Mouse (Mus musculus) limb, embryonic 13.5 days (tissue): ENCODE data around the gene Retsat. TPM values are rescaled to one million over a fixed set of nuclear protein-coding genes. Genes with fewer than 3 reads are reported as not detected.

Experiments used
- ATAC-seq: fragments of 200-750 bp; cut with Nextera tagmentation; 2 replicates; pipeline ENCODE4 v1.8.0; 2017; ENCODE audit warnings: low read depth, moderate number of reproducible peaks, moderate TSS enrichment; ENCODE audit not compliant: low FRiP score
- H3K27ac ChIP-seq: fragments of 300-500 bp; sonication (generic); 2 replicates; pipeline ENCODE4 v1.5.1; 2015; ENCODE audit warnings: inconsistent platforms, mild to moderate bottlenecking, moderate library complexity
- H3K27me3 ChIP-seq: fragments of 300-500 bp; sonication (generic); 2 replicates; pipeline ENCODE4 v1.6.1; 2015; ENCODE audit warnings: mild to moderate bottlenecking, inconsistent platforms
- H3K36me3 ChIP-seq: fragments of 300-500 bp; sonication (generic); 2 replicates; pipeline ENCODE4 v1.6.1; 2015; ENCODE audit warnings: inconsistent platforms, mild to moderate bottlenecking, moderate library complexity
- H3K4me1 ChIP-seq: fragments of 300-500 bp; sonication (generic); 2 replicates; pipeline ENCODE4 v1.6.1; 2015; ENCODE audit warnings: inconsistent platforms
- H3K4me2 ChIP-seq: fragments of 300-500 bp; sonication (generic); replicated peaks from 2 replicates; pipeline ENCODE4 v1.6.1; 2015; ENCODE audit warnings: inconsistent platforms, mild to moderate bottlenecking, moderate library complexity
- H3K4me3 ChIP-seq: fragments of 300-500 bp; sonication (generic); 2 replicates; pipeline ENCODE4 v1.5.1; 2015; ENCODE audit warnings: moderate library complexity, mild to moderate bottlenecking, inconsistent platforms
- H3K9ac ChIP-seq: fragments of 300-500 bp; sonication (generic); 2 replicates; pipeline ENCODE4 v1.6.1; 2015; ENCODE audit warnings: mild to moderate bottlenecking, inconsistent platforms
- H3K9me3 ChIP-seq: fragments of 300-500 bp; sonication (generic); 2 replicates; pipeline ENCODE4 v1.6.1; 2016; ENCODE audit warnings: inconsistent platforms
- WGBS: fragments of 180-500 bp; shearing (Covaris S2); methylation state at CpG from one replicate; pipeline ENCODE4 v1.1.7; 2015; 5-methylcytosine and 5-hydroxymethylcytosine counted together
- polyA plus RNA-seq: library from polyadenylated mRNA; unstranded; fragments of >200 nt; fragmentation: Nextera tagmentation; extraction: Ambion mirVana; gene quantifications from 2 replicates; pipeline ENCODE4 v1.2.1, GENCODE M21; 2015

Gene Retsat
- polyA plus RNA-seq, 1 experiment from 2014 or later, result 15.1 TPM

- Histone ChIP-seq H3K9me3 (no peaks in the 10 kb centered on the region), H3K4me1 (peaks cover 33% of the 10 kb centered on the region), H3K27ac (no peak overlapping the region), H3K36me3 (peaks cover 31% of the 10 kb centered on the region), H3K4me2 (peak overlapping the region; percentile 97), H3K4me3 (peak overlapping the region; percentile 84), H3K27me3 (no peaks in the 10 kb centered on the region), H3K9ac (peak overlapping the region; percentile 84)
- no peak for ATAC-seq
- WGBS, result 27% methylated on average over 25 of the region's 25 CpGs
Observed at GRCm38 (mm10) chr6:72615561-72616375, 17.5 kb downstream of the Retsat start.

- H3K9ac ChIP-seq, result peak within 1 kb of the TSS; percentile 84
- peak within 1 kb of the TSS; percentile 88 for H3K27ac ChIP-seq
- no peaks in the 10 kb centered on the region for H3K9me3 ChIP-seq
- H3K27me3 ChIP-seq, result no peaks in the 10 kb centered on the region
- peaks cover 33% of the 10 kb centered on the region for H3K4me1 ChIP-seq
- H3K4me3 ChIP-seq, result peak within 1 kb of the TSS; percentile 84
- H3K36me3 ChIP-seq, result peaks cover 21% of the 10 kb centered on the region
- H3K4me2 ChIP-seq, result peak within 1 kb of the TSS; percentile 97
- peak; percentile 97 for ATAC-seq
- under 1% methylated on average over 41 of the region's 41 CpGs for WGBS
Observed at GRCm38 (mm10) chr6:72616643-72617288, 18.5 kb downstream of the Retsat start, which contains the start of gene Tgoln1. Gene Tgoln1 (minus strand): TSS chr6:72617000.

- no peak overlapping the region for H3K9ac ChIP-seq
- H3K27ac ChIP-seq, result no peak overlapping the region
- no peaks in the 10 kb centered on the region for H3K27me3 ChIP-seq
- 57% methylated on average over 12 of the region's 12 CpGs for WGBS
- H3K36me3 ChIP-seq, result peaks cover 3% of the 10 kb centered on the region; the same call in 1 of the 2 replicates
- H3K9me3 ChIP-seq, result no peaks in the 10 kb centered on the region
- no peak overlapping the region for H3K4me2 ChIP-seq
- no peak overlapping the region for H3K4me3 ChIP-seq
- ATAC-seq, result no peak
- peaks cover 19% of the 10 kb centered on the region for H3K4me1 ChIP-seq
Observed at GRCm38 (mm10) chr6:72619734-72620532, 21.7 kb downstream of the Retsat start.

- Histone ChIP-seq H3K9me3 (no peaks in the 10 kb centered on the region), H3K27me3 (no peaks in the 10 kb centered on the region), H3K9ac (no peak overlapping the region), H3K4me2 (no peak overlapping the region), H3K4me3 (no peak overlapping the region), H3K4me1 (peaks cover 9% of the 10 kb centered on the region), H3K36me3 (peaks cover 9% of the 10 kb centered on the region), H3K27ac (no peak overlapping the region)
- 80% methylated on average over 5 of the region's 5 CpGs for WGBS
- ATAC-seq, result no peak
Observed at GRCm38 (mm10) chr6:72620920-72621319, 22.6 kb downstream of the Retsat start.

- no peak overlapping the region for H3K9ac ChIP-seq
- H3K27ac ChIP-seq, result no peak overlapping the region
- peaks cover 29% of the 10 kb centered on the region for H3K36me3 ChIP-seq
- H3K27me3 ChIP-seq, result no peaks in the 10 kb centered on the region
- H3K4me3 ChIP-seq, result no peak overlapping the region
- WGBS, result 41% methylated on average over 3 of the region's 3 CpGs
- H3K4me1 ChIP-seq, result no peaks in the 10 kb centered on the region
- H3K9me3 ChIP-seq, result no peaks in the 10 kb centered on the region
- no peak for ATAC-seq
- no peak overlapping the region for H3K4me2 ChIP-seq
Observed at GRCm38 (mm10) chr6:72622917-72623316, 24.6 kb downstream of the Retsat start.

GRCm38 (mm10) chr6:72623661-72624402 lies 25.6 kb downstream of the Retsat start:
- Histone ChIP-seq H3K4me3 (no peak overlapping the region), H3K4me1 (no peaks in the 10 kb centered on the region), H3K36me3 (peaks cover 38% of the 10 kb centered on the region), H3K27ac (no peak overlapping the region), H3K9me3 (no peaks in the 10 kb centered on the region), H3K4me2 (no peak overlapping the region), H3K9ac (no peak overlapping the region), H3K27me3 (no peaks in the 10 kb centered on the region)
- 91% methylated on average over 8 of the region's 8 CpGs for WGBS
- no peak for ATAC-seq

- Histone ChIP-seq H3K4me1 (no peaks in the 10 kb centered on the region), H3K9me3 (no peaks in the 10 kb centered on the region), H3K36me3 (peaks cover 63% of the 10 kb centered on the region), H3K4me2 (no peak overlapping the region), H3K27ac (no peak overlapping the region), H3K4me3 (no peak overlapping the region), H3K27me3 (no peaks in the 10 kb centered on the region), H3K9ac (no peak overlapping the region)
- 84% methylated on average over 7 of the region's 7 CpGs for WGBS
- no peak for ATAC-seq
Observed at GRCm38 (mm10) chr6:72626391-72626790, 28.1 kb downstream of the Retsat start.

GRCm38 (mm10) chr6:72627276-72627675 lies 29.0 kb downstream of the Retsat start:
- no peak overlapping the region for H3K9ac ChIP-seq
- no peaks in the 10 kb centered on the region for H3K4me1 ChIP-seq
- peaks cover 72% of the 10 kb centered on the region for H3K36me3 ChIP-seq
- no peak overlapping the region for H3K27ac ChIP-seq
- 95% methylated on average over 16 of the region's 16 CpGs for WGBS
- no peaks in the 10 kb centered on the region for H3K27me3 ChIP-seq
- H3K4me3 ChIP-seq, result no peak overlapping the region
- H3K9me3 ChIP-seq, result no peaks in the 10 kb centered on the region
- no peak overlapping the region for H3K4me2 ChIP-seq
- ATAC-seq, result no peak

- Histone ChIP-seq H3K4me1 (no peaks in the 10 kb centered on the region), H3K9me3 (no peaks in the 10 kb centered on the region), H3K27me3 (no peaks in the 10 kb centered on the region), H3K36me3 (peaks cover 90% of the 10 kb centered on the region), H3K9ac (no peak overlapping the region), H3K4me3 (no peak overlapping the region), H3K27ac (no peak overlapping the region), H3K4me2 (no peak overlapping the region)
- ATAC-seq, result no peak
- 89% methylated on average over 2 of the region's 2 CpGs for WGBS
Observed at GRCm38 (mm10) chr6:72630370-72630769, 32.1 kb downstream of the Retsat start.

GRCm38 (mm10) chr6:72630961-72631360 lies 32.7 kb downstream of the Retsat start:
- Histone ChIP-seq H3K9ac (no peak overlapping the region), H3K9me3 (no peaks in the 10 kb centered on the region), H3K27me3 (no peaks in the 10 kb centered on the region), H3K36me3 (peaks cover 84% of the 10 kb centered on the region), H3K4me3 (no peak overlapping the region), H3K27ac (no peak overlapping the region), H3K4me1 (no peaks in the 10 kb centered on the region), H3K4me2 (no peak overlapping the region)
- WGBS, result 90% methylated on average over 14 of the region's 14 CpGs
- no peak for ATAC-seq

GRCm38 (mm10) chr6:72631700-72632099 lies 33.4 kb downstream of the Retsat start:
- WGBS, result 70% methylated on average over 6 of the region's 6 CpGs
- H3K36me3 ChIP-seq, result peaks cover 76% of the 10 kb centered on the region
- H3K4me1 ChIP-seq, result peaks cover 7% of the 10 kb centered on the region
- H3K4me2 ChIP-seq, result no peak overlapping the region
- no peak overlapping the region for H3K9ac ChIP-seq
- no peaks in the 10 kb centered on the region for H3K27me3 ChIP-seq
- H3K4me3 ChIP-seq, result no peak overlapping the region
- H3K27ac ChIP-seq, result no peak overlapping the region
- H3K9me3 ChIP-seq, result no peaks in the 10 kb centered on the region
- no peak for ATAC-seq
